In the genomic region with DNA sequence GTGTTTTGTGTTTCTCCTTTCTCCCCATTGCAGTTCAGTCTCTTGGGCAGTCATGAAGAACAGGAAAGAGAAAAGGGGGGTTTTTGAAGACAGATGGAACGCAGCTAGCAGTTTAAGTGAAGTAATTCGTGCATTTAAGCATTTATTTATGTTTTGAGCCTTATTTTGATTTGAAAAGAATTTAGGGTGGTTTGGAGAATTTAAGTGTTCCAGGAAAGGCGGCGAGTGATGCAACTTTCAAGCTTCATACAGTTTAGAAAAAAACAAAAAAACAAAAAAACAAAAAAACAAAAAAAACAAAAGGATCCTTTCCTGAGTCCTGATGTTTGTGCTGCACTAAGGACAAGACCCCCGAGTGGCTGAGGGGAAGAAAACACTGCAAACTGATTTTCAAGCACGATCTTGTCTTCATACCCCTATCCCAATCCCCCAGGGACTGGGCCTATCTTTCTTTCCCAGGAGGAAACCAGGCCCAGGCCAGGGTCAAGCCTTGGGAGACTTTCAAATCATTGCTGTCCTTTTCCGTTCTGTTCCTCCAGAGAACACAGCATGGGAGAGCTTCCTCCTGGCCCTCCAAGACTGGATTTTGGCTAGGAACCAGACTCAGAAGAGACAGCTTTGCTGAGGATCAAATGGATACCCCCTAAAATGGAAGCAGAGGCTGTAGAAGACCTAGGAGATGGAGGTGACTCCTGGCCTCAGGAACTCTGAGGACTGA, we compare ENCODE assay signal across 10 mouse cellular contexts. TPM values are rescaled to one million over a fixed set of nuclear protein-coding genes. Genes with fewer than 3 reads are reported as not detected.
A peak's percentile ranks its signal among the peaks of the same experiment; 100 is the strongest.
DNase-seq lines count a peak whose midpoint lies in the region; ATAC-seq and TF ChIP-seq lines count a peak whose summit lies in the region.
"Had no signal": no experiment of that assay in that cellular context is flagged by ENCODE, and none has a peak within 500 bp of the region (broad histone marks: within the 10 kb centered on the region; RNA-seq: fewer than 3 reads in every experiment).

No protein-coding gene starts in this region.

- no peak overlapping the region for H3K4me2 ChIP-seq in stomach, postnatal 0 days (replicated peaks; ENCODE audit: low read depth)

- peak; percentile 97 for DNase-seq in heart, adult 11 months
- no peak for DNase-seq in heart, postnatal 25 days (ENCODE audit: low spot score)
- no peak for DNase-seq in thymus, adult 2 months
- no peak for DNase-seq in thymus, postnatal 14 days
- peak; percentile 60 for DNase-seq in kidney, postnatal 14 days
- DNase-seq in stomach, postnatal 0 days (ENCODE audit: low spot score) = no peak
- no peak for DNase-seq in gastrocnemius, postnatal 10 days
- no peak for DNase-seq in cerebellum, adult 11-12 months

- no peak for ATAC-seq in stomach, postnatal 0 days (ENCODE audit: low FRiP score, low TSS enrichment)

- H3K9me3 ChIP-seq in stomach, postnatal 0 days (ENCODE audit: control insufficient read depth, low read length) = no peaks in the 10 kb centered on the region

- H3K27me3 ChIP-seq in thymus, adult 2 months (ENCODE audit: control insufficient read depth, insufficient read depth, low read length) = no peaks in the 10 kb centered on the region
- H3K27me3 ChIP-seq in stomach, postnatal 0 days (ENCODE audit: control insufficient read depth, insufficient read depth, low read length) = no peaks in the 10 kb centered on the region

- no peak overlapping the region for H3K9ac ChIP-seq in stomach, postnatal 0 days (ENCODE audit: low read length)

- WGBS in thymus, adult 2 months = 66% methylated on average over 7 of the region's 7 CpGs
- 74% methylated on average over 7 of the region's 7 CpGs for WGBS in stomach, postnatal 0 days

- peaks cover 32% of the 10 kb centered on the region for H3K4me1 ChIP-seq in thymus, adult 2 months (replicated peaks; ENCODE audit: control insufficient read depth, insufficient read depth, low read length)
- peaks cover 8% of the 10 kb centered on the region; the same call in 1 of the 2 replicates for H3K4me1 ChIP-seq in stomach, postnatal 0 days (replicated peaks; ENCODE audit: control insufficient read depth, insufficient read depth)

- TF ChIP-seq POLR2A in thymus, adult 2 months (IDR thresholded peaks at IDR 0.05; ENCODE audit: control insufficient read depth, extremely low read depth, insufficient read depth, low read length, poor library complexity) = no peak

- no peaks in the 10 kb centered on the region for H3K36me3 ChIP-seq in thymus, adult 2 months (ENCODE audit: control insufficient read depth, insufficient read depth, low read length)
- no peaks in the 10 kb centered on the region for H3K36me3 ChIP-seq in stomach, postnatal 0 days (ENCODE audit: control insufficient read depth, insufficient read depth, low read length)

- no peak for TF ChIP-seq EP300 in stomach, postnatal 0 days (optimal IDR thresholded peaks at IDR 0.05)

- TF ChIP-seq CTCF in thymus, adult 2 months (IDR thresholded peaks at IDR 0.05; ENCODE audit: borderline replicate concordance, control insufficient read depth, extremely low read depth, insufficient read depth, low read length, poor library complexity) = no peak
- TF ChIP-seq CTCF in stomach, postnatal 0 days (IDR thresholded peaks at IDR 0.05; ENCODE audit: low read depth) = no peak

- no peak overlapping the region for H3K4me3 ChIP-seq in thymus, adult 2 months (ENCODE audit: control insufficient read depth, insufficient read depth, low read length)
- H3K4me3 ChIP-seq in stomach, postnatal 0 days (ENCODE audit: low read depth, low read length) = no peak overlapping the region

- intact Hi-C loops in heart, postnatal 25 days (cut with DNase I) = no loop called here

- peak overlapping the region; percentile 69 for H3K27ac ChIP-seq in thymus, adult 2 months (ENCODE audit: control insufficient read depth, insufficient read depth, low read length)
- H3K27ac ChIP-seq in stomach, postnatal 0 days (replicated peaks) = peak overlapping the region; percentile 70

RNA-seq across cellular contexts. Expression of a gene that starts 5.9 kb away (rescaled TPM):
- under 1 TPM; 0.34 to 0.39 TPM for total RNA-seq in heart, postnatal 25 days (2021)
- polyA plus RNA-seq in thymus, adult 2 months (2012; rRNA removed) = 0.15 and 0.56 TPM in 2 replicates
- polyA plus RNA-seq in stomach, postnatal 0 days (2015; fragmentation: Nextera tagmentation; extraction: Ambion mirVana) = 4.6 and 5.4 TPM in 2 replicates
- 1 to 10 TPM in 1 of 2 experiments, under 1 TPM in 1; 0.75 to 1.1 TPM for total RNA-seq in gastrocnemius, postnatal 10 days (2021)

RNA-seq across cellular contexts. Expression of a gene that starts 14.9 kb away (rescaled TPM):
- 10 to 100 TPM; 75.4 to 87.9 TPM for total RNA-seq in heart, postnatal 25 days (2021)
- 178 and 183 TPM in 2 replicates for polyA plus RNA-seq in thymus, adult 2 months (2012; rRNA removed)
- polyA plus RNA-seq in stomach, postnatal 0 days (2015; fragmentation: Nextera tagmentation; extraction: Ambion mirVana) = 564 and 594 TPM in 2 replicates
- total RNA-seq in gastrocnemius, postnatal 10 days (2021) = 10 to 100 TPM; 75.0 to 98.1 TPM

RNA-seq across cellular contexts. Expression of a gene that starts 33.1 kb away (rescaled TPM):
- total RNA-seq in heart, postnatal 25 days (2021) = under 1 TPM; 0.25 to 0.55 TPM
- 16.4 and 20.3 TPM in 2 replicates for polyA plus RNA-seq in thymus, adult 2 months (2012; rRNA removed)
- polyA plus RNA-seq in stomach, postnatal 0 days (2015; fragmentation: Nextera tagmentation; extraction: Ambion mirVana) = 16.7 and 19.9 TPM in 2 replicates
- total RNA-seq in gastrocnemius, postnatal 10 days (2021) = under 1 TPM; 0.56 to 0.86 TPM

RNA-seq across cellular contexts. Expression of a gene that starts 39.6 kb away (rescaled TPM):
- 1 to 10 TPM; 1.3 TPM for total RNA-seq in heart, postnatal 25 days (2021)
- polyA plus RNA-seq in thymus, adult 2 months (2012; rRNA removed) = 4.3 and 7.3 TPM in 2 replicates
- polyA plus RNA-seq in stomach, postnatal 0 days (2015; fragmentation: Nextera tagmentation; extraction: Ambion mirVana) = 1.8 TPM in 2 replicates
- total RNA-seq in gastrocnemius, postnatal 10 days (2021) = under 1 TPM; 0.42 to 0.72 TPM
- total RNA-seq: megakaryocyte-erythroid progenitor cell, adult 5-6 weeks had no signal

RNA-seq across cellular contexts. Expression of a gene that starts 41.0 kb away (rescaled TPM):
- total RNA-seq in heart, postnatal 25 days (2021) = not detected
- polyA plus RNA-seq in thymus, adult 2 months (2012; rRNA removed) = 1.8 and 1.9 TPM in 2 replicates
- 19.2 and 22.7 TPM in 2 replicates for polyA plus RNA-seq in stomach, postnatal 0 days (2015; fragmentation: Nextera tagmentation; extraction: Ambion mirVana)
- not detected for total RNA-seq in gastrocnemius, postnatal 10 days (2021)
- total RNA-seq: gastrocnemius, postnatal 4 days; megakaryocyte-erythroid progenitor cell, adult 5-6 weeks had no signal

Comparison
In these comparisons a context has a peak if more than half of its experiments do, and no peak if none do; other contexts are left out.
1. DNase-seq: peak in heart, adult 11 months (single experiment) and kidney, postnatal 14 days (single experiment); none in heart, postnatal 25 days (single experiment), thymus, adult 2 months (single experiment), thymus, postnatal 14 days (single experiment), stomach, postnatal 0 days (single experiment), gastrocnemius, postnatal 10 days (single experiment) and cerebellum, adult 11-12 months (single experiment).